Mouse (Mus musculus) hematopoietic stem cell, adult 5-6 weeks (primary cell): ENCODE results near the gene Tm9sf4. TPM values are rescaled to one million over a fixed set of nuclear protein-coding genes. Genes with fewer than 3 reads are reported as not detected.

ENCODE experiments used
- ATAC-seq, 2 experiments: fragments of 125-278 bp in 1 of 2; replicated peaks in 1 of 2; 2 replicates each; pipeline ENCODE4 v1.8.0; 2016 to 2017; ENCODE audit warnings: inconsistent platforms in 2 of 2, mild to moderate bottlenecking in 2 of 2, moderate number of reproducible peaks in 2 of 2, low read depth in 1 of 2, moderate TSS enrichment in 1 of 2; ENCODE audit not compliant: low FRiP score in 2 of 2, poor library complexity in 2 of 2, severe bottlenecking in 2 of 2, insufficient read depth in 1 of 2, low TSS enrichment in 1 of 2
- total RNA-seq: library from RNA; stranded (forward); fragments of 172-1452, 232-1000 nt; gene quantifications from 2 replicates; pipeline ENCODE4 v1.2.3, GENCODE M21; 2017

Gene Tm9sf4
- total RNA-seq, 1 experiment from 2014 or later: 83.4 TPM

- no peak for ATAC-seq
These were observed 11.4 kb upstream of the Tm9sf4 start for GRCm38 (mm10) chr2:153149742-153150141.

DNA sequence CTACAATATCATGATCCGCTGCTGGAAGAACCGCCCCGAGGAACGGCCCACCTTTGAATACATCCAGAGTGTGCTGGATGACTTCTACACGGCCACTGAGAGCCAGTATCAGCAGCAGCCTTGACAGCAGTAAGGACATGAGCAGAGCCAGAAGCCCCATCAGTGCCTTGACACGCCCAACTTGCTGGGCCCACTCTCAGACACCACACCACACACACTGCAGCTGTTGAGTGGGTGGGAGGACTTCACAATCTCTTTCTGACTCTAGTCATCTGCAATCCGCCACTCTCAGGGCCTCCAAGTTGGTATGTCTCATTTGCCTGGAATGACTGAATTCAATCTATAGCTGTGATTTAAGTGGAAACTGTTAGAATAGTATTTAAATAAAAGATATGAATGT is 10.1 kb upstream of the Tm9sf4 start:
- no peak for ATAC-seq

DNA sequence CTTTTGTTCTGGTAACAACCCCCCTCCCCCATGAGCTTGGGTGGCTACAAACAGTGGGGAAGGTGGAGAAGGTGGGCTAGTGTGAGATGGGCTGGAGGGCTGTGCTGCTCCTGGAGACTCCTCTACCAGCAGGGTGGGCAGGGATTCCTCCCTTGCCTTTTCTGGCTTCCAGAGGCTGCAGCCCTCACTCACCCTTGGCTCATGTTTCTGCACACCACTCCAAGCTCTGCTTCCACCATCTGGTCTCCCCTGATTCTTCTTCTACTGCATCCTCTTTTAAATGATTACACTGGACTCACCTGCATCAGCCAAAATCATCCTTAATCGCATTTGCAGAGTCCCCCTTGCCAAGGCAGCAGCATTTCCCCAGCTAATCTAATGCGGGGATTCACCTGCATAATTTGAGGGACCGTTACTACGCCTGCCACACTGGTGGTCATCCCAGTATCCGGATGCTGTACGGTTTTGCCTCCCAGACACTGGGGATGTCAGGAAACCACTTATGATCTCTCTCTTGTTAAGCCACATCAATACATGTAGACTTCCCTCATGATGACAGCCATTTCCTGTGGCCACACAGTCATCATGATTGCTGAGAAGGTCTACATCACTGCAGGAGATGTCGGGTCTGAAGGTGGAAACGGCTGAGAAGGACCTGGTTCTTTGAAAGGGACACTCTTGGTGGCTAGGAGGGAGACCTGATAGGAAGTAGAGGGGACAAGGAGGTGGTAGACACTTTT is 9.0 kb upstream of the Tm9sf4 start:
- ATAC-seq: peak; percentile 22 to 30; a peak in 3 of 4 replicates

GRCm38 (mm10) chr2:153153033-153153450 is 8.1 kb upstream of the Tm9sf4 start:
- no peak for ATAC-seq

- no peak for ATAC-seq
These were observed 3.8 kb upstream of the Tm9sf4 start for GRCm38 (mm10) chr2:153157270-153157669.

- ATAC-seq: no peak
These were observed 970 bp upstream of the Tm9sf4 start for GRCm38 (mm10) chr2:153160133-153160532.

- peak; percentile 23 to 33; a peak in 3 of 4 replicates for ATAC-seq
These were observed 579 bp downstream of the Tm9sf4 start for GRCm38 (mm10) chr2:153161684-153162080.

- no peak for ATAC-seq
These were observed 6.0 kb downstream of the Tm9sf4 start for GRCm38 (mm10) chr2:153167136-153167535.

DNA sequence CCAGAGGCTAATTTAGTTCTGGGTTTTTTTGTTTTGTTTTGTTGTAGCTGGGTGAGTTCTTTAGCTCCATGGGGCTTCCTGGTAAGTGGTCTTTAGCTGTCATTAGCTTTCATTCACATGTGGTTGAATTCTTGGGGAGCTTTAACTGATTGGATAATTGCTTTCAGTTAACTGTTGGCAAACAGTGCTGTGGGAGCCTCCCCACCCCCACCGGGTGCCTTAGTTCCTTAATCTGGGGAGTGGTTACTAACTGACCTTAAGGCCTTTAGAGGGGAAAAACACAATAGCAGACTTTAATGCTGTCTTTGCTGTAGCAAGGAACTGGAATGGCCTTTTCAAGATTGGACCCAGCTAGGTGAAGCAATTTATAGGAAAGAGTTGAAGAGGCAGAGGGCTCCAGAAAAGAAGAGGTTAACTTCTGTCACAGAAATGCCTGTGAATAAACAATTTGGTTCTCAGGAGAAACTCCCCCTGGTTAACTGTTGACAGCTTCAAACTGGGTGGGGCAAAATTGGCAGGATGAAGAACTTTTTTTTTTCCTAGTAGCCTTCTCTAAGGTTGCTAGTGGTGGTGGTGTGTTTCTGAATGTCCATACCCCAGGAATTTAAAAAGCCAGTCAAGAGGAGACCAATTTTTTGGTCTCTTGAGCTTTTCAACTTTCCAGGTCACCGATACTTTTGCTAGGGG is 7.2 kb downstream of the Tm9sf4 start:
- ATAC-seq: peak; percentile 75 to 82

- peak; percentile 47 to 60; a peak in 3 of 4 replicates for ATAC-seq
These were observed 9.6 kb downstream of the Tm9sf4 start for GRCm38 (mm10) chr2:153170490-153171224.

GRCm38 (mm10) chr2:153171966-153172365 is 10.9 kb downstream of the Tm9sf4 start:
- no peak for ATAC-seq

- ATAC-seq: no peak
These were observed 15.0 kb downstream of the Tm9sf4 start for GRCm38 (mm10) chr2:153175995-153176570.

DNA sequence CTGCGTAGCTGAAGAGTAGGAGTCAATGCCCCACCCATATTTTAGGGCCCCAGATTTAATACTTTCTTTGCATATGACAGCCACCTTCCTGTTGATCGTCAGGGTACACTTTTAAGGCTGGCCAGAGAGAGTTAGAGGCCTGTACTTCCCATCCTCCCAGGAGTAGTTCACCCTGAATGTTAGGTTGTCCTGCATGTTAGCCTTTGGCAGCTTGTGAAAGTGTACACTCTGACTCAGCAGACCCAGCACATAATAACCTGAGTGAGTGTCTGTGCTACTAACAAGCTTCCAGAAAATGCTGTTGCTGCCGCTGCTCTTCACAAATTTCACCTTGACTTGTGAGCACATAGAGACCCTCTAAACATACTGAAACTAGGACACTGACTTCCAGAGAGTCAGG is 16.1 kb downstream of the Tm9sf4 start:
- no peak for ATAC-seq

- no peak for ATAC-seq
These were observed 18.2 kb downstream of the Tm9sf4 start for GRCm38 (mm10) chr2:153179126-153179860.

DNA sequence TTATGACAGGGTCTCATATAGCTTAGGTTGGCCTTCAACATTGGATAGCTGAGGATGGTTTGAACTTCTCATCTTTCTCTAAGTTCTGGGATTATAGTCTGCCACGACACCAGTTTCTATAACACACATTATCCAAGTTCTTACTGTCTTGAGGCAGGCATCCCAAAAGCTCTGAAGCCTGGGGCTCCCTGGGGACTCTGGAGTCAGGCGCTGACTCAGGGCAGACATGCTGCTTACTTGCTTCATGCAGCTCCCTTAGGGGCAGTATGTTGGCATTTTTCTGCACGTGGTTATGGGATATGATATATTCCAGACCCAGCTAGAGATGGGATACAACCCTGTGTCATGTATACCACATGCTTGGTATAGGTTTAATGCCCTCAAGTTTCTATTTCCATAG is 18.9 kb downstream of the Tm9sf4 start:
- no peak for ATAC-seq

GRCm38 (mm10) chr2:153186176-153186591 is 25.1 kb downstream of the Tm9sf4 start:
- ATAC-seq: no peak

DNA sequence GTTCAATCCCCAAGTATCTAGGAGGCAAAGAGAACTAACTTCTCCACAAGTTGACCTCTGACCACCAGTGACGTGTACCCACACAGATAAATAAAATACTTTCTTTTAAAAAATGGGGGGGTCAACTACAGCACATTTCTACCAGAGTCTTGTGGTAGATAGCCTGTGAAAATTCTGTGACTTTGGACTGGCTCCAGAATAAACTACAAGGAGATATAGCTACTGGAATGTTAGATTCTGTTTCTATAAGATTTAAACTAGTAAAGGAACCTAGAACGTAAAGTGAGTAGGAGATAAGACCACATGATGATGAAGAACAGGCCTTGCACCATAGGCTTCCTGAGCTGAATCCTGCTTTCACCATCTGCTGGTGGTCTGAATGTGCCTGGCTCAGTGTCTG is 26.7 kb downstream of the Tm9sf4 start:
- ATAC-seq: no peak
